Mouse (Mus musculus): ENCODE measurements around the gene Id3. TPM values are rescaled to one million over a fixed set of nuclear protein-coding genes. Genes with fewer than 3 reads are reported as not detected.
"Not testable (repeated sequence)": the region's sequence is repeated elsewhere in the genome, so short reads cannot be mapped to it uniquely, and the experiment has no call there.

Id3 gene
- polyA plus RNA-seq (2012; rRNA removed), result 90.0 and 90.1 TPM in 2 replicates

DNA sequence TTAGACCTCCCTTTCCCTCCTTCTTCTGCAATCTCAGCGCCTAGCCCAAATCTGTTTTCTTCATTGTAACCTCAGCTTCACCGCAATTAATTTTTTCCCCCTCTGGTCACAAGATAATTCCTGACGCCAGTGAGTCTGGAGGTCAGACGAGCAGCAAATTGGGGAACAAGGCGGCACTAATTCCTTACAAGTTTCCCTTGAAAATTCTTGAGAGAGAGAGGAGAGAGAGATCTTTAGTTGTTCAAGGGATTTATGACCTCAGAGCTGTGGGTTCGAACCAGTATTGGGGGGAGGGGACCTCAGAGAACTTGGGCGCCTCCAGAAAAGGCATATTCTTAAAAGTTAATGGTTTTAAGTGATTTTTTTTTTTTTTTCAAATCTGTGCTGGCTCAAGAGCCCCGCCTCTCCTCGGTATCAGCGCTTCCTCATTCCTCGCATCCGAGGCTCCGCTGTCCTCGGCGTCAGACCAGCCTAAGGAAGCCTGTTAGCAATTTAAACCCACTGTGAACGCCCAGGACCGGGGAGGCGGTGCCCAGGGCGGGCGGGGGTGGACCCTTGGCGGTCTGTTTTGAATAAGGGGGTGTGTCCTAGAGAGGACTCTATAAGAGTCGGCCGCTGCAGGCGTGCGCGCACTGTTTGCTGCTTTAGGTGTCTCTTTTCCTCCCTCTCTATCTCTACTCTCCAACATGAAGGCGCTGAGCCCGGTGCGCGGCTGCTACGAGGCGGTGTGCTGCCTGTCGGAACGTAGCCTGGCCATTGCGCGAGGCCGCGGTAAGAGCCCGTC is at the start of gene Id3:
Gene Id3 (plus strand): TSS at position 305 of the 784 bp plus-strand sequence.
- peak; percentile 53 to 76 for DNase-seq (ENCODE audit: extremely low spot score in 1 of 2, low spot score in 1 of 2)

DNA sequence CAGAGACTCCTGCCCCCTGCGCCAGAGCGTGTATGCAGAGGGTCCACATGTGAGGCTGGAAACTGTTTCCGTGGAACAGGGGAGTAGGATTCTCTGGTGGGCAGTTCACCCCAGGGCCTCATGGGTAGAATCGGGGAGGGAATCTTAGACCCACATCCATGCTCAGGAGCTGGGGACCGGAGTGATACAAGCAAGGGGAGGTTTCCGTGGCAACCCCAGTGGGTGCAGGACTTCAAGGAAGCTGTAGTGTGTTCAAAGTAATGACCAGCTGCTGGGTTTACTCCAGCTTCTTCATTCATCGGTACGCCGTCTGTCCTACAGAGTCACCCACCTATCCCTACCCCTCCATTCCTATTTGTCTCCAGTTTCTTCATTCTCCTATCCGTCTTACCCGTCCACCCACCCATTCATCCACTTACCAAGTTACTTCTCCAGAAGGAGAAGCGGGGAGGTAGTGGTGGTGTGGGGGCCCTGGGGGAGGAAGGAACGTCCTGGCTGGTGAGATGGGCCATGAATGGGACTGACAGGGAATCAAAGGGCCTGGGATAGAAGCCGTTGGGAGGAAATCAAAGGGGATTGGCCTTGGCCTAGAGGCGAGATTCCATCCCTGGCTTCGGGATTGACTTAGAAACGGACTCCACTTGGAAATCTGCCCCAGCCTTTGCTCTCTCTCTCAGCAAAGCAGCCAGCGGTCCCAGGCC is 48.6 kb upstream of the Id3 start:
- peak in 1 of 2 experiments; percentile 57 for DNase-seq (ENCODE audit: extremely low spot score in 1 of 2, low spot score in 1 of 2)

DNA sequence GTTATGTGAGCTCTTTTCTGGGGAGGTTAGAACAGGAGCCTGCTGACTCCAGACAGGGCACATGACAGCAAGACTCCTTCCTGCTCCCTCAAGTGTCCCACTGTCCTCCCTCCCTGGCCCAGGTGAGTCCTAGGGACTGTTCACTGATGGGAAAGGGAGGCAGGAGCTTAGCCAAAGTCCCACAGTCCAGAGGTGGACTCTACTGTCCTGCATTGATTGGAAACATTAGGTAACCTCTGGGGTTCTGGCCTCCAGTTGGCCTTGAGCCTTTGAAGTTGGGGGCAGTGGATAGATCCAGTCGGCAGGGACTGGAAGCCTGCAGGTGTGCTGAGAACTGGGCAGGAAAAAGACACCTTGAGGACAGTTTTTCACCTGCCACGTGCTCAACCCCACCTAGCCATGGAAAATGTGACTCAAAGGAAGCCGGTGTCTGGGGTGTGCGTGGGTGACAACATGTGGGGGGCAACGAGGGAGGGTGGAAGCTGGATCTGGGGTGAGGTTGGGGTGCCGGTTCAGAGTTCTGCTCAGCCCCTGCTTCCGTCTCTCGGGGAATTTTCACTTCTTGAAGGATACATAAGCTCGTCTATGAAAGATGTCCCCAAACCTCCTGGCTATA is 47.7 kb upstream of the Id3 start:
- DNase-seq (ENCODE audit: extremely low spot score in 1 of 2, low spot score in 1 of 2), result no peak

DNA sequence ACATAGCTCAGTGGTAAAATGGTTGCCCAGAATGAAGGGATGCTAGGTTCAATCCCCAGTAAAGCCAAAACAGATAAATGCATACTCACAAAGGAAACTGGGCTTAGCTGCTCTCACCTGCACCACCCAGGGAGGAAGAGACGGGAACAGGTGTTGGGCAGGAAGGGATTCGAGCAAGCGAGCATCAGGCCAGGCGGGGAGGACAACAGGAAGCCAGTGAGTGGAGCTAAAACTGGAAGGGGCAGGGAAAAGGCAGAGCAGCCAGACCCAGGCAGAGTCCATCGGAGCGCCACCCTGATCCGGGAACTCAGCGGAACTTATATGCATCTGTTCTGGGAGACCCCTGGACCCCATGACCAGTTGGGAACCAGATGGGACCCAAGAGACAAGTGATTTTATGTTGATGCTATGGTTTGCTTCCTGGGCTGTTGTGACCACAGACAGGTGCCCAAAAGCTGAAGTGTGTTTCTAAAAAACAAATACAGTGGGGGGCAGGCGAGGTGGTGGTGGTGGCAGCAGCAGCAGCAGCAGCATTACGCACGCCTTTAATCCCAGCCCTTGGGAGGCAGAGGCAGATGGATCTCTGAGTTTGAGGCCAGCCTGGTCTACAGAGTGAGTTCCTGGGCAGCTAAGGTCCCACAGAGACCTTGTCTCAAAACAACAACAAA is 46.7 kb upstream of the Id3 start:
- DNase-seq (ENCODE audit: extremely low spot score in 1 of 2, low spot score in 1 of 2), result no peak

DNA sequence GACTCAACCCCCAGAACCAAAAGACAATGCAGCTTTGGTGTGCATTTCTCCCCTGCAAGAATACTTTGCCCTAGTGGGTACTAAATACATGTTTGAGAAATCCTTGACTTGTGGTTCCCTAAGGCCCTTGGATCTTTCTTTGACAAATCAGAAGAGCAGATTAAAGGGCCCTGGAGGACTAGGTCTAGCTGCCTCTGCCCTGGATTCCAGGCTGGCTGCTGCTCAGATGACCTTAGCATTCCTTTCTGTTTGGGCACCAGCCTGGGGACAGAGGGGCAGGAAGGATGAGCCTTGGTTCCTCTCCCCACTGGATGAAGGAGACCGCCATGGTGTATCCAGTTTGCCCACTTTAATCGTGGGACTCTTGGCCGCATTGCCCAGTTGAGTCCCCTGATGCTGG is 44.9 kb upstream of the Id3 start:
- no peak for DNase-seq (ENCODE audit: extremely low spot score in 1 of 2, low spot score in 1 of 2)

DNA sequence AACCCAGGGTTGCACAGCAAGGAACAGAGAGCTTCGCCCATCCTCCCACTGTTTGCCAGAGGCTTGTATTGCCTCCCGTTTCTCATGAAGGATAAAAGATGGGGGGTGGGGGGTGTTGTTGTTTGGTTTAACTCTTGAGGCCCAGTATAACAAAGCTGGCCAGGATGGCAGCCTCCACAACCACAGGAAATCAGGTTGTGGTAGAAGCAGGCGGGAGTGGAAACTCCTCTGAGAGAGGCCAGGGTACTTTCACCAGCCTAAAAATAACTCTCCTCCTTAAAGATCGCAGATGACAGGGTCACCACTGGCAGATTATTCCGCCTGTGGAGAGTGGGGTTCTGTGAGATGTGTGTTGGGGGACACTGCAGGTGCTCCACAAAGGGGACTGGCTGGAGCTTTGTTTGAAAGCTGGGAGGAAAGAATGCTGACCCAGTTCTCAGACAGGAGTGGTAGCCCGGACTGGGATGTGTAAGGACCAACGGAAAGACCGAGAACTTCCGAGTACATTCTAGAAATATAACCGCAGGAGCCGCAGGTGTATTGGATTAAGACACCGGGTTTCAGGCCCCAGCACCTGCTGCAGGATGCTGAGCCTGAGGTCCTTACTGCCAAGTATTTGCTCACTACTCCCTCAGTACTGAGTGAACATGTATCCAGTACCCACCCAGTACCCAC is 42.8 kb upstream of the Id3 start:
- DNase-seq (ENCODE audit: extremely low spot score in 1 of 2, low spot score in 1 of 2), result no peak

DNA sequence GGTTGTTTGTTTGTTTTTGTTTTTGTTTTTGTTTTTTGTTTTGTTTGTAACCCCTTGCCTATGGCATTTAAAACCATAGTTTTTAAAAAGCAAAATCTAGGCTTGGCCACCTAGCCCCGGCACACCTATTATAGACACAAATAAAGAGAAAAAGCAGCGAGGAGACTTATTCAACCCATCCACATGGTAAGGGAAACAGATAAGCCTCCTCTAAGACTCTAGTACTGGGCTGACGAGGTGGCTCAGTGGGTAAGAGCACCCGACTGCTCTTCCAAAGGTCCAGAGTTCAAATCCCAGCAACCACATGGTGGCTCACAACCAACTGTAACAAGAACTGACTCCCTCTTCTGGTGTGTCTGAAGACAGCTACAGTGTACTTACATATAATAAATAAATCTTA is 41.5 kb upstream of the Id3 start:
- DNase-seq (ENCODE audit: extremely low spot score in 1 of 2, low spot score in 1 of 2), result not testable (repeated sequence)

DNA sequence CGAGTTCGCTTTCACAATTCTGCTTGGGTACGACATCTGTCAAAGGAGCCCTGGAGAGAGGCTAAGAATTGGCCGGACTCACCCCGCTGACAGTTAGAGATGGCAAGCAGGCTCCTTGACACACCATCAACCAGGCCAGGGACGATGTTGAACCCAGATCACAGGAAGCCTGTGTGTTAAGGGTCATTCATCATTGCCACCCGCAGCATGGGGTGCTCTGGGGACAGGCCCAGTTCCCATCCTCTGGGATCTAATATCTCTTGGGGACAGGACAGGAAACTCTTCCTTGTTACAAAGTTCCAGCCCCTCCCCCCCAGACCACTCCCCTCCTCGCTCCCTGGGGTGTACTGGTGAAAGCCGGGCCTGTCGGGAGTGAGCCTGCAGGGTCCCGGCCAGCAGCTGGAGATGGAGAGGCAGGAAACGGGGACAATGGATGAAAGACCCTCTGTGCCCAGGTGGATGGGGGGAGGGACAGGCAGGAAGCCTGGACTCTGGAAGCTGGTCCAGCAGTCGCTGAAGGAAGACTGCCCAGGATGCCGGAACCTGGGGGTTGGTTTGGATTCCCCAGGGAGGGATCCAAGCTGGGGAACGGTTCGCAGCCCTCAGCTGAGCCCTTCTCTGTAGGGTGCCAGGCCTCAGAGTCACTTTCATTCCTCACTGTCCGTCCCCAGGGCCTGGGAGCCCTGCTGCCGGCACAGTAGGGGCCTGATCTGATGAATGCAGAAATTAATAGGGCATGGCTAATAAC is 38.5 kb upstream of the Id3 start:
- DNase-seq (ENCODE audit: extremely low spot score in 1 of 2, low spot score in 1 of 2), result peak in 1 of 2 experiments; percentile 29

DNA sequence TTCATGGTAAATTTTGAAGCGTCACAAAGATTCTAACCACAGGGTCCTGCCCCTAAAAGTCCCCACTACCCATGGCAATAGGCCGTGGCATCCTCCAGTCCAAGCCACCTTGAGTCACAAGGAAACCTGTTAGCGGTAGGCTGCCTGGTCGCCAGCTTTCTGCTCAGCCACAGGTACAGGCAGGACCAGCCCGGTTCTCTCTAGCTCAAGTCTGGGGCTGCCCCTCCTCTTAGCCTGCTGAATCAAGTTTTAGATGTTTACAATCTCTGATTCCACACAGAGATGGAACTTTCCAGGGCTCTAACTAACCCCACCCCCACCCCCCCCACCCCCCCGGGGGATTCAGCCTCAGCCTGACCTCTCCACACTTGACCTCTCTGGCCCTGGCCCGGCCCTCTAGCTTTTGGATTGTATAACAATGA is 36.4 kb upstream of the Id3 start:
- no peak for DNase-seq (ENCODE audit: extremely low spot score in 1 of 2, low spot score in 1 of 2)

DNA sequence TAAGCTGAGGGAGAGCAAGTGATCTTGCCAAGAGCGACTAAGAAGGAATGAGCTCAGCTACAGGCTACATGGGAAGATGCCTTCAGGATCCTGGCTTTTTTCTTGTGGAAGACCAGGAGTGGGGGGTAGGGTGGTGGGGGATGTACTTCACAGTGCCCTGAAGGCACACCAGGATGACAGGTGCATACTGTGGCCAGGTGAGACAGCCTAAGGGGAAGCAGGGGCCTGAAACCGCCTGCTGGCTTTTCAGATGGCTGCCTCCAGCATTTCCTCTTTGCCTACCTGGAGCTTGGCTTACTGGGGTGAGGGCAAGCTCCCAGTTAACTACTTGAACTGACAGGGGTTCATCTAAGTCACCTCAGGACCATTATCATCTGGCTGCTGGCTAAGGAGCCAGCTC is 34.1 kb upstream of the Id3 start:
- DNase-seq (ENCODE audit: extremely low spot score in 1 of 2, low spot score in 1 of 2), result no peak

DNA sequence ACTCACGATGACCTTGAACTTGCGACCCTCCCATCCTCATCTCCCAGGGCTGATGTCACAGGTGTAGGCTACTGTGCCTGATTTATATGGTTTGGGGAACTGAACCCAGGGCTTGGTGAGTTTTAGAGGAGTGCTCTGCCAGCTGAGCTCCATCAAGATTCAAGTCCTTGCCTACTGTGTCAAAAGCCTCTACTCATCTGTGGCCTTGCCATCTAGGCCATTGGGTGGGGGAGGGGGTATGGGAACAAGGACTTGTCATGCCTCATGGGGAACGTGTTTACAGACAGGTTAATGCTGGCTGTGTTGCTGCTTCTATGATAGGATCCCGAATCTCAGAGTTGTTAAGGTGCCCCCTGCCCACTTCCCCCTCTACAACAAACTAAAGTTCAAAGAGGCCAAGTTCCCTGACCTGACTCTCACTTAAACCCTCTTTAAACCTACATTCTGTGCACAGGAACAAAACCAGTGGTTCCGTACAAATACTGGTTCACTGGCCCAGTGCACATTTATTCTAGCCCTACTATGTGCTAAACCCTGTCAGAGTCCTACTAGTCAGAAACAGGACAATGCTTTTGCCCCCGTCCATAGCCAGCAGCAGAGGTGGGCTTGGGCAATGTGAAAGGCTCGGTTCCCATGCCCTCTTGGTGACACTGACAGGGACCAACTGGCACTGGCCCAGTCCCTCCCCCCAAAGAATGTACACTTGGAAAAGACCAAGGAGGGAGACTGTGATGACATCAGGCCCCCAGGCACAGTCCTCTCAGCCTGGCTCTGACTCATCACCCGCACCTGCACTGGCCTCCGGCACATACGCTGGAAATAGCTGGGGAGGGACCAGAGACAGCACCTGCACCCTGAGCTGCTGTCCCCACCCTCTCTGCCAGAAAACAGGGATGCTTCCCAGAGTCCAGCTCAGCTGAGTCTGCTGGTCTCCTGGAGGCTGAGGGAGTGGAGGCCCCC is 33.1 kb upstream of the Id3 start:
- DNase-seq (ENCODE audit: extremely low spot score in 1 of 2, low spot score in 1 of 2), result no peak

DNA sequence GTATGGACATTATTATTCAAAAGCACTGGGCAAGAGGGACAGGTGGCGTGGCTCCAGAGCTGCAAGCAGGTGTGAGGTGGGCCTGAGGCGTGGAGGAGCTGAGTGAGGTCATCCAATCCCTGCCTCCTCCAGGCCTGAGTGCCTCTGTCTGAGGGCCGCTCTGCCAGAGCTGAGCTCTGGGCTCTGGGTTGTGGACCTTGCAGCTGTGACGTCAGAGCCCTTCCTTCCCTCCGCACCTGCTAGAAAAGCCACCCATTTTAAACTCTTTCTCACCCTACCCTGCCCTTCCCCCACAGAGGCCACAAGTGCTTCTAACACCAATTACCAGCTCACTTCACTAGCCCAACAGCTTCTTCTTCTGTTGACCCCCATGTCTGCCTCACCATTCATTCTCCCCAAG is 31.0 kb upstream of the Id3 start:
- DNase-seq (ENCODE audit: extremely low spot score in 1 of 2, low spot score in 1 of 2), result no peak

DNA sequence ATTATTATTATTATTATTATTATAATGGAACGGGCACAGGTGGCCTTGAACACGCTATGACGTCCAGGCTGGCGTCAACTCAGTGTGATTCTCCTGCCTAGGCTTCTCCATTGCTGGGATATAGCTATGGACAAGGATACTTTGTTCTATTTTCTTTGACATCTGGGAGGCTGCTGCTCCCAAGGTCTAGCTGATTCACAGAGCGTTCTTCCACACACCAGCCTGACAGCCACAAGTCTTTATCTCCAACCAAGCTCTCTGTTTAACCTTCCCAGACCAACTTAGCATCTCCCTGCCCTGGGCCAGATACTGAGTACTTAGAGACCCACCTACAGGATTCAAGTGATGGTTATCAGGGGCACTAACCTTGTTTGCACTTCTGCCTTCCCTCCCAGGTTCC is 28.6 kb upstream of the Id3 start:
- DNase-seq (ENCODE audit: extremely low spot score in 1 of 2, low spot score in 1 of 2), result no peak

DNA sequence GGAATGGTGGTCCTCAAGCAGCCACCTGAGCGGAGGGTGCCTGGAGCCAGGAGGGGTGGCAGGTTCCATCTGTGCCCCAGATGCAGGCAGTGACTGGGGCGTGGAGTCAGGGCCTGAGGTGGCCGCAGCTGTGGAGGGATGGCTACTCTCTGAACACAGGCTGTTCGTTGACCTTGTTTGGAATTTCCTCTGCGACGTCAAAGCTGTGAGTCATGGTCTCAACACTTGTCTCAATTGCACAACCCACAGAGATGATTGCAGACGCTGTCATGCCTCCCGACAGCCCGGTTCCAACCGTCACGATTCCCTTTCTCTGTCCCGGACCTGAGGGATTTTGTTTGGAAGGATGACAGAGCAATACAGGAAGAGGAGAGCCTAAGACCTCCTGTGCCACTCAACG is 26.3 kb upstream of the Id3 start:
- peak in 1 of 2 experiments; percentile 34 for DNase-seq (ENCODE audit: extremely low spot score in 1 of 2, low spot score in 1 of 2)

DNA sequence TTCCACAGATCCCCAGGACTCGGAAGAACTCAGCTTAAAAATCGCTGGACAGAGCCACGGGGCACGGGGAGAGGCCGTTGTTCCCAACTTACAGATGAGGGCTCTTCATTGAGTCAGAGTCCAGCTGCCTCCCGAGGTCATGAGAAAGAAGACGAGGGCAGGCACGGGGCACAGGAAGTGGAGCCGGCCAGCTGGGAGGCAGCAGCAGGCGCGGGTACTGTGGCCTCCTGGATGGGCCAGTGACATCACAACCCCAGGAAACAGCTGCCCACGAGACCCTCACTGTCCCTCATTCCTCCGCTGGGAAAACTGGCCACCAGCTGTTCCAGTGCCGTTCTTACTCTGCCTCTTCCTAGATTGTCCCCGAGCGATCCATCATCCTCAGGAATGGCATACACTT is 23.3 kb upstream of the Id3 start:
- DNase-seq (ENCODE audit: extremely low spot score in 1 of 2, low spot score in 1 of 2), result no peak

DNA sequence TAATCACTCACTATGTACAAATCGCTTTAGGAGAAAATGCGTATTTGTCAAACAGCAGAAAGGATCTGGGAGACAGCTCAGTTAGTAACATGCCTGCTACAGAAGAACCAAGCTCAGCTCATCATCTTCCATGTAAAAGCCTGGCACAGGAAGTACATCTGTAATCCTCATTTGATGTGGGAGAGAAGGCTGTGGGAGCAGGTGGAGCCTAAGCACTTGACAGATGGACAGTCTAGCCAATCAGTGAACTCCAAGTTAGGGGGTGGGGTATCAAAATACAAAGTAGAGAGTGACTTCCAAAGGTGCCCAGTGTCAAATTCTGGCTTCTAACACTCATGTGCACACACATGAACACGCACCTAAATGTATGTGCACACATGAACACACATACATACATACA is 22.1 kb upstream of the Id3 start:
- no peak for DNase-seq (ENCODE audit: extremely low spot score in 1 of 2, low spot score in 1 of 2)

DNA sequence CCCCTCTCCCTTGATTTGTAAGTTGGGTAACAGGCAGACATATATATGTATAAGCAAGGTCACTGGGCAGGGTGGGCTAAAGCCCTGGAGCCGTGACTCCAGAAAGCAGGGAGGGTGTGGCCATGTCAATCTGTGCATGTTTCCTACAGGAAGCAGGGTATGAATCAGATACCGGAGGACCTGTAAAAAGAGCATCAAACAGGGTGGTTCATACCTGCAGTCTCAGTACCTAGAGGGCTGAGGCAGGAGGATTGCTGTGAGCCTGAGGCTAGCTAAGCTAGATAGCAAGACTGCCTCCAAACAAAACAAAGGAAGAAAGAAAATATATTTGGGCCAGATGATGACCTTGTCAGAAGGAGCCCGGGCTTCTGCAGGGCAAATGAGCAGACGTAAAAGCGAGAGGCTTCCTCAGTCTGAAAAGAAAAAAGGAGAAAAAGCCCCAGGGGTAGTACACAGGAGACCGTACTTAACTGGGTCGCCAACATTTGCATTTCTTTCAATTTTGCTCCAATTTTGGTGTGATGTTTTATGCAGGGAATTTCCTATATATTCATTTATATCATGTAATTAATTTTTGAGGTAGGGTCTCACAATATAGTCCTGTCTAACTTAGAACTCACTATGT is 21.3 kb upstream of the Id3 start:
- DNase-seq (ENCODE audit: extremely low spot score in 1 of 2, low spot score in 1 of 2), result no peak

DNA sequence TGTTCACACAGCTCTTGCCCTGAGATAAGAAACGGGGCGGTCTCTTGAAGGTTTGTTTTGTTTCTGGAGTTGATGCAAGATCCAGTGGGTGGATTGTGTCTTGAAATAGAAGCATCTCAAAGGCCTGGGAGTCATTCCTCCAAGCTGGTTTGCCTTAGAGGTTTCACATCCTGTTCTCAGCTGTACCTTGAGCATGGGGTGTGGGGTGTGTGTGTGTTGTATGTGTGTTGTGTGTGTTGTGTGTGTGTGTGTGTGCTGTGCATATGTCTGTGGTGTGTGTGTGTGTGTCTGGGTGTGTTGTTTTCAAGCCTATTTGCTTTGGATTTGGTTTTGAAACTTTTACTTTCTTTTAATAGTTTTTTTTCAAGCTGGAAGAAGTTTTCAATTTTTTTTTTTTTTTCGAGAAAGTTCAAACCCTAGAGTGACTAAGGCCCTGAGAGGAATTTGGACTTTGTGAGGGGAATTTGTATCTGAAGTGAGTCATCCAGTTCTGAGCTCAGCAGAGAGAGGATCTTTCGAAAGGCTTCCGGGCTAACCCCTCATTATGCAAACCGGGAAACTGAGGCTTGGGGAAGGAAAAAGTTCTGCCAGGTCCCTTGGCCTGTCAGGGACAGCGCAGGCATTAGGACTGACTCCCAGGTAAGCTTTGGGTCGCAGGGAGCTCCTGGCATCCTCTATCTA is 20.0 kb upstream of the Id3 start:
- DNase-seq (ENCODE audit: extremely low spot score in 1 of 2, low spot score in 1 of 2), result no peak
